Mouse (Mus musculus) ES-CJ7 (cell line): ENCODE measurements around the gene Kmt2d.

ENCODE experiments used
- DNase-seq: peaks from one replicate; pipeline ENCODE4 v3.0.0; 2011; ENCODE audit warnings: low read depth, low spot score

The Kmt2d gene

GRCm38 (mm10) chr15:98859319-98860043 is 11.5 kb downstream of the Kmt2d start:
- DNase-seq: no peak

DNA sequence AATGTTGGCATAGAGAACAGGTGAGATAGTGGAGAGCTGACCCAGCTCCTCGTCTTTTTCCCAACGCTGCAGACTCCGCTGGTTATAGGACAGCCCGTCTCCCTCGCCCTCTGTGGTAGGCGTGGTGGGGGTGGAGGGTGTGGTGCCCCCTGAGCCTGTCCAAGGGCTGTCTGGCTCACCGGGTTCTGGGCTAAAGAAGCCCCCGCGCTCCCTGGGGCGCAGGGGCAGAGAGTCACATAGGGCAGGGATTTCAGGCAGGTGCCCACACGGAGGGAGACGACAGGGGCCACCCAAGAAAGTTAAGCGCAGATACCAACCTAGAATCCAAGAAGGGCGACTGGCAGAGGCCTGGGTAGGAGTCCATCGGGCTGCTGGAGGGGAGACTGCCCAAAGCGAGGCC is 16.8 kb downstream of the Kmt2d start:
- DNase-seq: no peak

GRCm38 (mm10) chr15:98853161-98853937 is 17.7 kb downstream of the Kmt2d start:
- DNase-seq: no peak

GRCm38 (mm10) chr15:98852733-98853132 is 18.3 kb downstream of the Kmt2d start:
- DNase-seq: no peak

- DNase-seq: no peak
Measured at GRCm38 (mm10) chr15:98852071-98852470, 18.9 kb downstream of the Kmt2d start.

DNA sequence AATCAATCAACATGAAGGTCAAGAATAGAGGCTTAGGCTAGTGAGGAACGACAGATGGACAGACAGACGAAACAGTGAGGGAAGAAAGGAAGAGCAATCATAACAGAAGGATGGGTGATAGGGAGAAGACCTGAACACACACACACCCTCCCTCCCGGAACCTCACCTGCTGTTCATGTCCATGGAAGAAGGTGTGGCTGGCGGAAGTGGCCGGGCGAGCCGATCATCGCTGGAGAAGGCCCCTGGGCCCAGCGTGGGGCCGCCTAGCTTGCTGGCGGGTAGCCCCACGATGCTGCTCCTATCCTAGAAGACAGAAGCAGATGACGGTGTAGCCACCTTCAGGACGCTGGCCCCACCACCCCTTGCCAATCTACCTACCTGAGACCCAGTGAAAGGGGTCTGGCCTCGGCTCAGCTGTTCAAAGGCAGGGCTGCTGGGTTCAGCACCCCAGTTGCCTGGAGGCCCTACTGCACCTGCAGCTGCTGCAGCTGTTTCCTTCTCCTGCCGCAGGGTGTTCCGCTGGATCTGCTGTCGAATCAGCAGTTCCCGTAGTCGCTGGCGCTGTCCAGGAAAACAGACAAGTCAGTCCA is 19.7 kb downstream of the Kmt2d start:
- no peak for DNase-seq

DNA sequence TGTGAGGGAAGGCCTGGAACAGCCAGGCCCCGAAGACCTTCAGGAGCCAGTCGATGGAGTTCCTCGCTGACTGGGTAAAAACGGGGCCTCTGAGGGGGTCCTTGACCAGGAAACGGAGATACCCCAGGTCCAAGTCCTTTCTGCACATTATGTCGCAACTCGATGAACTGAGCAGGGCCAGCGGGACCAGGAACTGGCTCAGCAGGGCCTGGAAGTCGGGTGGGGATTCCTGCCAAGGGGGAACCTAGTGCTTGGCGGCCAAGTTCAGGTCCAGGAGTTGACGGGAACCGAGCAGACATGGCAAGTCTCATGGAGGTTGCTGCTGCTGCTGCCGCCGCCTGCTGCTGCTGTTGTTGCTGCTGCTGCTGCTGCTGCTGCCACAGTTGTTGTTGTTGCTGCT is 20.3 kb downstream of the Kmt2d start:
- no peak for DNase-seq

GRCm38 (mm10) chr15:98849956-98850600 is 20.9 kb downstream of the Kmt2d start:
- no peak for DNase-seq

GRCm38 (mm10) chr15:98849165-98849564 is 21.8 kb downstream of the Kmt2d start:
- DNase-seq: no peak

- no peak for DNase-seq
Measured at GRCm38 (mm10) chr15:98846140-98846539, 24.9 kb downstream of the Kmt2d start.

- DNase-seq: no peak
Measured at GRCm38 (mm10) chr15:98845149-98845548, 25.9 kb downstream of the Kmt2d start.

- no peak for DNase-seq
Measured at GRCm38 (mm10) chr15:98843595-98844223, 27.3 kb downstream of the Kmt2d start.

DNA sequence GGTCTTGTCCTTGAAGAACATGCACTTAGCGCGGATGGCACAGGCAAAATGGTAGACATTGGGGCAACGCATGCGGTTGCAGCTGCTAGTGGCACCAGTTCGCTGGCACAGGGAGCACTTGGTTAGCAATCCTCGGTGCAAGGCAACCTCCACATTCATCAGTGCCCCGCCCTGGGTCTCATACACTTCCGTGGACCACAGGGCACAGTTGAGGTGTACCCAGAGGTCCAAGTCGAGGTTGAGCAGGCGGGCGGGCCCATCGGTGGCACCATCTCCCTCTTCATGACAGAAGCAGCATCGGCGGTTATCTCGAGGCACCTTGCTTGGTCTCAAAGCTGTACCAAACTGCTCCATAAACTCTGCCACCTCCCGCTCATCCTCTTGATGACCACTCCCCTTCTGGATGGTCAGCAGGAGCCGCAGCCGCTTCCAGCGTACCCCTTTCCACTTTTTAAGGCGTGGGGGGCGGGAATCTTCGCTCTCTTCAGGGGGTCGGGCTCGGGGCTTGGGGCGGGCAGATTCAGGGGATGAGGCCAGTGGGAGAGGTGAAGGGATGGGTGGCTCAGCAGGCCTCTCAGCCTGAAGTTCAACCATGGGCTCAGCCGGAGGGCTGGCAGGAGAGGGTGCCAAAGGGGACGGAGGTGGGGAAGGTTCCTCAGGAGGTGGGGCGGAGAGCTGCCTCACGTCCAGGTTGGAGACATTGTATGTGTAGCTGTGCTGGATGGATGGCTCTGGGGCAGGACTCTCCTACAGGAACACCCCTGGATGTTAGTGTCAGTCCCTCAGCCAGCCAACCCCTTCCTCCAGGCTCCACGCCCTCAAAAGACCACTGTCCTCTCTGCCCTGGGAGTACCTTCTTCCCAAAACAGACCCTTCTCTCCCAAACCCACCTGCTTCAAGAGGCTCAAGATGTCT is 31.1 kb downstream of the Kmt2d start:
- DNase-seq: no peak

DNA sequence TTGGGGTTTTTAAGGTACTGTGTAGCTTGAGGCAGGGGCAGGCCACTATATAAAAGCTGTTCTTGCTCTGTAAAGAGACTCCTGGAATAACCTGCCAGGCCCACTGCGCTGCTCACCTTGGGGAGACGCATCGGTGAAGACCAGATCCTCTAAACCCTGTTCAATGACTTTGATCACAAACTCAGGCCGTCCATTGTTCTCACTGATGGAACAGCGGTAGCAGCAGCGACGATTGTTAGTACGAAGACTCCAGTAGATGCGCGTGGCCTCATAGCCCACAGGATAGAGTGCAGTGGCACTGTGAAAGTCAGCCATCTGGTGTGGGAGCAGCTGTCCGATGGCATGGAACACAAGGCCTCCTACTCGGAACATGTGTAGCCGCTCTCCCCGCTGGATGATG is 31.8 kb downstream of the Kmt2d start:
- DNase-seq: no peak

DNA sequence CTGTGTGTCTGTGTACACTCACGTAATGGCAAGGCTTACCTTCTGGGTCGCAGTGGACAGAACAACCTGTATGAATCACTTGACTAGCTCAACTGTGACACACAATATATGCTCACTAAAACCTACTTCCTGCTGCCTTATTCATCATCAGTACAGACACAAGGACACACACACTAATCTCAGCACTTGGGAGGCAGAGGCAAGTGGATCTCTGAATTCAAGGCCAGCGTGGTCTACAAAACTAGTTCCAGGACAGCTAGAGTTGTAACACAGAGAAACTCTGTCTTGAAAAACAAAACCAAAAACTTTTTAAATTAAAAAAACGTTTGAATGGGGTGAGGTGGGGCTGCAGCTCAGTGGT is 33.3 kb downstream of the Kmt2d start:
- no peak for DNase-seq

GRCm38 (mm10) chr15:98837006-98837742 is 33.8 kb downstream of the Kmt2d start:
- no peak for DNase-seq

- no peak for DNase-seq
Measured at GRCm38 (mm10) chr15:98835291-98835690, 35.7 kb downstream of the Kmt2d start.

GRCm38 (mm10) chr15:98834059-98834458 is 36.9 kb downstream of the Kmt2d start:
- DNase-seq: no peak

- DNase-seq: no peak
Measured at GRCm38 (mm10) chr15:98833281-98833680, 37.7 kb downstream of the Kmt2d start.
